Mouse (Mus musculus) olfactory bulb, adult 2 months (tissue): Measurements from ENCODE around the gene Rbms1. TPM values are rescaled to one million over a fixed set of nuclear protein-coding genes. Genes with fewer than 3 reads are reported as not detected.

ENCODE experiments used
- H3K27ac ChIP-seq: fragments of 200-500 bp; 2 replicates; pipeline ENCODE4 v1.5.1; 2012; ENCODE audit warnings: low read depth, low read length; ENCODE audit not compliant: insufficient read depth
- H3K4me1 ChIP-seq: fragments of 200-500 bp; 2 replicates; pipeline ENCODE4 v1.6.1; 2012; ENCODE audit warnings: low read length; ENCODE audit not compliant: control insufficient read depth, insufficient read depth
- H3K4me3 ChIP-seq: fragments of 200-500 bp; 2 replicates; pipeline ENCODE4 v1.5.1; 2012; ENCODE audit warnings: mild to moderate bottlenecking, low read depth, low read length, moderate library complexity; ENCODE audit not compliant: insufficient read depth
- CTCF ChIP-seq: fragments of 200-500 bp; IDR thresholded peaks from 2 replicates; pipeline ENCODE4 v1.5.1; 2012; ENCODE audit warnings: low read depth, mild to moderate bottlenecking, low read length, moderate library complexity; ENCODE audit not compliant: insufficient read depth
- POLR2A ChIP-seq: fragments of 200-500 bp; IDR thresholded peaks from 2 replicates; pipeline ENCODE4 v1.6.1; 2012; ENCODE audit warnings: mild to moderate bottlenecking, low read depth, low read length, moderate library complexity; ENCODE audit not compliant: insufficient read depth
- WGBS: fragments of 180-500 bp; shearing (Covaris S2); methylation state at CpG from one replicate; pipeline ENCODE4 v1.1.7; 2018; 5-methylcytosine and 5-hydroxymethylcytosine counted together
- polyA plus RNA-seq: library from polyadenylated mRNA; stranded (reverse); fragments of >200 nt; gene quantifications from 2 replicates; pipeline ENCODE4 v1.2.4, GENCODE M21; 2012; ENCODE audit warnings: low replicate concordance; ENCODE audit not compliant: missing spikeins, insufficient read depth, insufficient read length

The Rbms1 gene
- polyA plus RNA-seq, 1 experiment: not detected

GRCm38 (mm10) chr2:60787088-60787487, 175.9 kb downstream of the Rbms1 start:
- H3K4me1 ChIP-seq: no peaks in the 10 kb centered on the region
- TF ChIP-seq POLR2A (no peak), CTCF (no peak)
- no peak overlapping the region for H3K4me3 ChIP-seq
- no peak overlapping the region for H3K27ac ChIP-seq
- 93% methylated on average over 5 of the region's 5 CpGs for WGBS

- WGBS: 61% methylated on average over 10 of the region's 10 CpGs
Measured at GRCm38 (mm10) chr2:60786289-60786688, 176.7 kb downstream of the Rbms1 start.

GRCm38 (mm10) chr2:60774501-60774900, 188.5 kb downstream of the Rbms1 start:
- 74% methylated on average over 3 of the region's 3 CpGs for WGBS
- Histone ChIP-seq H3K4me1 (no peaks in the 10 kb centered on the region), H3K27ac (no peak overlapping the region), H3K4me3 (no peak overlapping the region)
- TF ChIP-seq CTCF (no peak), POLR2A (no peak)

More at GRCm38 (mm10) chr2:60786289-60786688, 176.7 kb downstream of the Rbms1 start:
- no peak overlapping the region for H3K4me3 ChIP-seq
- H3K27ac ChIP-seq: no peak overlapping the region
- H3K4me1 ChIP-seq: no peaks in the 10 kb centered on the region
- TF ChIP-seq CTCF: no peak
- no peak for TF ChIP-seq POLR2A

GRCm38 (mm10) chr2:60773592-60773991, 189.4 kb downstream of the Rbms1 start:
- Histone ChIP-seq H3K4me3 (no peak overlapping the region), H3K4me1 (no peaks in the 10 kb centered on the region), H3K27ac (no peak overlapping the region)
- TF ChIP-seq POLR2A (no peak), CTCF (no peak)
- WGBS: 63% methylated on average over 5 of the region's 5 CpGs

GRCm38 (mm10) chr2:60766420-60766819, 196.6 kb downstream of the Rbms1 start:
- H3K4me1 ChIP-seq: peaks cover 3% of the 10 kb centered on the region; the same call in 1 of the 2 replicates
- TF ChIP-seq CTCF: no peak
- TF ChIP-seq POLR2A: no peak
- no peak overlapping the region for H3K4me3 ChIP-seq
- no peak overlapping the region for H3K27ac ChIP-seq
- 62% methylated on average over 8 of the region's 8 CpGs for WGBS

GRCm38 (mm10) chr2:60756218-60756617, 206.8 kb downstream of the Rbms1 start:
- WGBS: 82% methylated on average over 9 of the region's 9 CpGs
- no peak overlapping the region for H3K4me3 ChIP-seq
- H3K4me1 ChIP-seq: no peaks in the 10 kb centered on the region
- TF ChIP-seq CTCF: no peak
- TF ChIP-seq POLR2A: no peak
- H3K27ac ChIP-seq: no peak overlapping the region

- no peak for TF ChIP-seq CTCF
- WGBS: 98% methylated on average over 7 of the region's 7 CpGs
- Histone ChIP-seq H3K27ac (no peak overlapping the region), H3K4me1 (no peaks in the 10 kb centered on the region), H3K4me3 (no peak overlapping the region)
Measured at GRCm38 (mm10) chr2:60755101-60755500, 207.9 kb downstream of the Rbms1 start.

GRCm38 (mm10) chr2:60751274-60751673, 211.7 kb downstream of the Rbms1 start:
- H3K27ac ChIP-seq: no peak overlapping the region
- TF ChIP-seq POLR2A: no peak
- TF ChIP-seq CTCF: no peak
- no peaks in the 10 kb centered on the region for H3K4me1 ChIP-seq
- WGBS: 96% methylated on average over 9 of the region's 9 CpGs
- no peak overlapping the region for H3K4me3 ChIP-seq

- no peaks in the 10 kb centered on the region for H3K4me1 ChIP-seq
- no peak overlapping the region for H3K4me3 ChIP-seq
- 96% methylated on average over 3 of the region's 3 CpGs for WGBS
- no peak overlapping the region for H3K27ac ChIP-seq
- TF ChIP-seq POLR2A: no peak
- TF ChIP-seq CTCF: no peak
Measured at GRCm38 (mm10) chr2:60750591-60750990, 212.4 kb downstream of the Rbms1 start.

GRCm38 (mm10) chr2:60748585-60748984, 214.4 kb downstream of the Rbms1 start:
- Histone ChIP-seq H3K27ac (no peak overlapping the region), H3K4me1 (no peaks in the 10 kb centered on the region), H3K4me3 (no peak overlapping the region)
- TF ChIP-seq POLR2A (no peak), CTCF (no peak)
- 96% methylated on average over 1 of the region's 1 CpGs for WGBS
